Mouse (Mus musculus): ENCODE measurements at regions not wholly inside any gene's neighbourhood (a gene's known extent, or its start where the extent isn't known, plus 50 kb on each side); places are given as distances from the start of the nearest gene placed in this dataset.
A peak's percentile ranks its signal among the peaks of the same experiment; 100 is the strongest.

- in situ Hi-C loops (cut with MboI; ENCODE audit: low pct_ligation_motif_present, low pct_unique_long_range_greater_than_20kb, low sequenced_read_pairs) = no loop called here
- peak; percentile 64 for DNase-seq (ENCODE audit: extremely low read depth)
Measured at GRCm38 (mm10) chr4:56619054-56619453, 120.8 kb upstream of the Gm26657 start.

GRCm38 (mm10) chr4:56618433-56618832 lies 121.4 kb upstream of the Gm26657 start:
- in situ Hi-C loops (cut with MboI; ENCODE audit: low pct_ligation_motif_present, low pct_unique_long_range_greater_than_20kb, low sequenced_read_pairs) = no loop called here
- TF ChIP-seq POLR2A (IDR thresholded peaks at IDR 0.05; ENCODE audit: low read depth, low read length) (no peak), UBTF (IDR thresholded peaks at IDR 0.05; ENCODE audit: low read depth, low read length) (no peak), EP300 (IDR thresholded peaks at IDR 0.05; ENCODE audit: low read length) (0 out of 2 replicates have a peak, but pooled peaks have one; percentile 50), SMC3 (IDR thresholded peaks at IDR 0.05; ENCODE audit: low read depth, low read length) (no peak), IRF4 (IDR thresholded peaks at IDR 0.05; ENCODE audit: low read depth, low read length) (peak; percentile 41), MAX (IDR thresholded peaks at IDR 0.05; ENCODE audit: low read length) (peak; percentile 58; the same call in 1 of the 2 replicates), MEF2A (IDR thresholded peaks at IDR 0.05; ENCODE audit: borderline replicate concordance, low read depth, low read length) (no peak), MYC (IDR thresholded peaks at IDR 0.05; ENCODE audit: low read depth, low read length) (0 out of 2 replicates have a peak, but pooled peaks have one; percentile 26)
- Histone ChIP-seq H3K9ac (ENCODE audit: insufficient read depth, low read depth) (no peak overlapping the region), H3K27ac (ENCODE audit: insufficient read depth, low read depth) (no peak overlapping the region), H3K36me3 (replicated peaks in 1 of 2; ENCODE audit: control insufficient read depth in 1 of 2, insufficient read depth in 1 of 2, low read length in 1 of 2) (no peaks in the 10 kb centered on the region), H3K4me1 (ENCODE audit: control insufficient read depth in 1 of 2, insufficient read depth in 2 of 2) (peaks cover 0 to 17% of the 10 kb centered on the region in 2 experiments; a peak in 2 of 4 replicates), H3K27me3 (replicated peaks) (no peaks in the 10 kb centered on the region), H3K4me3 (replicated peaks in 1 of 3; ENCODE audit: low read depth in 2 of 3, low read length in 2 of 3, poor library complexity in 1 of 3) (no peak overlapping the region), H3K9me3 (replicated peaks; ENCODE audit: low read length) (peaks cover 2% of the 10 kb centered on the region), H3K4me2 (ENCODE audit: insufficient read depth, low read depth, poor library complexity, severe bottlenecking) (peak overlapping the region; percentile 51; the same call in 1 of the 2 replicates), H3K79me2 (replicated peaks; ENCODE audit: control insufficient read depth, extremely low read depth, insufficient read depth, poor library complexity, severe bottlenecking) (no peaks in the 10 kb centered on the region)
- dilution Hi-C loops (cut with MboI; ENCODE audit: extremely low pct_ligation_motif_present, extremely low pct_unique_long_range_greater_than_20kb, low sequenced_read_pairs) = no loop called here
- peak; percentile 40 for DNase-seq (ENCODE audit: extremely low read depth)

More at GRCm38 (mm10) chr4:56619054-56619453, 120.8 kb upstream of the Gm26657 start:
- H3K9me3 ChIP-seq (replicated peaks; ENCODE audit: low read length) = peaks cover 2% of the 10 kb centered on the region
- H3K79me2 ChIP-seq (replicated peaks; ENCODE audit: control insufficient read depth, extremely low read depth, insufficient read depth, poor library complexity, severe bottlenecking) = no peaks in the 10 kb centered on the region
- TF ChIP-seq BHLHE40 (IDR thresholded peaks at IDR 0.05; ENCODE audit: low read depth, low read length) (peak; percentile 71), MEF2A (IDR thresholded peaks at IDR 0.05; ENCODE audit: borderline replicate concordance, low read depth, low read length) (no peak), RAD21 (IDR thresholded peaks at IDR 0.05; ENCODE audit: low read depth, low read length) (no peak), MAFK (IDR thresholded peaks at IDR 0.05; ENCODE audit: insufficient replicate concordance, low read length) (peak; percentile 40; the same call in 1 of the 2 replicates), E2F4 (IDR thresholded peaks at IDR 0.05; ENCODE audit: insufficient replicate concordance, low read depth, low read length) (no peak), MYC (IDR thresholded peaks at IDR 0.05; ENCODE audit: low read depth, low read length) (no peak), RCOR1 (conservative IDR thresholded peaks at IDR 0.05; ENCODE audit: low read depth, low read length) (no peak), CHD2 (IDR thresholded peaks at IDR 0.05; ENCODE audit: low read length) (no peak), IRF4 (IDR thresholded peaks at IDR 0.05; ENCODE audit: low read depth, low read length) (peak; percentile 35; the same call in 1 of the 2 replicates), ETS1 (conservative IDR thresholded peaks at IDR 0.05; ENCODE audit: low read depth, low read length) (peak; percentile 36; the same call in 1 of the 2 replicates), NRF1 (IDR thresholded peaks at IDR 0.05; ENCODE audit: low read depth, low read length) (no peak)
- peak overlapping the region in 2 of 3 experiments; percentile 5 to 34 for H3K4me3 ChIP-seq (replicated peaks in 1 of 3; ENCODE audit: low read depth in 2 of 3, low read length in 2 of 3, poor library complexity in 1 of 3)
- H3K4me2 ChIP-seq (ENCODE audit: insufficient read depth, low read depth, poor library complexity, severe bottlenecking) = peak overlapping the region; percentile 51
- no peak overlapping the region for H3K9ac ChIP-seq (ENCODE audit: insufficient read depth, low read depth)
- H3K4me1 ChIP-seq (ENCODE audit: control insufficient read depth in 1 of 2, insufficient read depth in 2 of 2) = peaks cover 0 to 17% of the 10 kb centered on the region in 2 experiments; a peak in 2 of 4 replicates
- dilution Hi-C loops (cut with MboI; ENCODE audit: extremely low pct_ligation_motif_present, extremely low pct_unique_long_range_greater_than_20kb, low sequenced_read_pairs) = no loop called here
- H3K36me3 ChIP-seq (replicated peaks in 1 of 2; ENCODE audit: control insufficient read depth in 1 of 2, insufficient read depth in 1 of 2, low read length in 1 of 2) = no peaks in the 10 kb centered on the region
- no peak overlapping the region for H3K27ac ChIP-seq (ENCODE audit: insufficient read depth, low read depth)
- no peaks in the 10 kb centered on the region for H3K27me3 ChIP-seq (replicated peaks)

Data from CH12.LX (cell line).